Mouse (Mus musculus): ENCODE results near the gene Prss50.

DNA sequence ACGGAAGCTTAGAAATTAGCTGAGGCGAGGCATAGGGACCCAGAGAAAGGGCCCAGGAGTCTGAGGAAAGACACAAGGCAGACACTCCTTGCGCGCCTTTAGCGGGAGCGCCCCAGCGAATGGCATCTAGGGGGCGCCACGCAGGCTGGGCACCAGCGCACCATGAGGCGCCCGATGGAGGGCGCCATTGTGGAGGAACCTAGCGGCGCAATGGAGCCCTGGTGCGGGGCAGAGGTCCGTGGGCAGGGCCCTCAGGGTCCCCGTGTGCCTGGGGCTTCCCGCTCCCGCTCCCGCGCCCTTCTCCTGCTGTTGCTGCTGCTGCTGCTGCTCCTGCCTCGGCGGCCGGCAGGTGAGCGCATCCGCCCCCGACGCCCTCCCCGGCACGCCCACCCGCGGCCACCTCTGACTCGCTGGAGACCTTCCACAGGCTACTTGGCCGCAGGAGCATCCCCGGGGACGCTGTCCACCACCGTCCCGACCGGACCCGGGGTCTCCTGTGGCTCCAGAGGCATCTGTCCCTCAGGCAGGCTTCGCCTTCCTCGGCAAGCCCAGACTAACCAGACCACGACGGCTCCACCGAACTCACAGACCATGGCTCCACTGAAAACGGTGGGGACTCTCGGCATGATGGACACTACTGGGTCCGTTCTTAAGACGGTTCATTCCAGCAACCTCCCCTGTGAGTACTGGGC, at the start of gene Prss50:
- TF ChIP-seq CHD1 (IDR thresholded peaks at IDR 0.05; ENCODE audit: low read depth, low read length) (no peak), MYC (IDR thresholded peaks at IDR 0.05; ENCODE audit: low read depth, low read length) (no peak)
